Mouse (Mus musculus): ENCODE results near the gene Sdc4.
A peak's percentile ranks its signal among the peaks of the same experiment; 100 is the strongest.

The Sdc4 gene

DNA sequence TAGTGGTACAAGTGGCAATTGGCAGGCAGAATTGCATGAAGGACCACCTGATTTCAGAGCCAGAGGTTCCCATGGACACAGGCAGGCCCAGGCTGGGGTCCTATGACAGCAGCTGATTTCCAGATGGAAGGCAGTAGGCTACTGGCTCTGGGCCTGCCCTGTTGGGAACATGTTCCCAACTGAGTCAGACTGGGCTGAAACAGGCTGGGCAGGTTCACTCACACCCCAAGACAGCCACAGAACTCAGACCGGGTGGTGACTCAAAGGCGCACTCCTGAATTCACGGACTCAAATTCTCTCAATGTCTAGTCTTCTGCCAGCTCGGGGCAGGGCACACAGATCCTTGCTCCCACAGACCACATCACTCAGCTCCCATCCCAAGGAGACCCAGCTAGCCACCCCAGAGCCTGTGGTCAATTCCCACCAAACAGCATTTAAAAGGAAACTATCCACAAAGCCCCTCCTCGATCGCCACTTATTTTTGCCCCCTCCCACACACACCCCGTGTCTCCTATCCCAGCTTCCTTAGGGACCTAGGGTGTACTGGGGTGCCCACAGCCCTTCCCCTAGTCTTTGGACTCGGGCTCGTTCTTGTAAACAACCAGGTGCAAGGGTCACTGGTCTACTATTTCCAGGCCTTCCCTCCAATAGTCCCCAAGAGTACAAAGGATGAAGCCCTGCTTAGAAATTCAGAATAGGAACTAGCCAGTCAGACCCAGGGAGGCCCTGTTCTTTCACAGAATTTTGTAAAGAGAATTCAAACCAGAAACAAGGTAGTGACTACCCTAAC is 11.8 kb downstream of the Sdc4 start:
- no peak for DNase-seq (ENCODE audit: low spot score in 2 of 2)

DNA sequence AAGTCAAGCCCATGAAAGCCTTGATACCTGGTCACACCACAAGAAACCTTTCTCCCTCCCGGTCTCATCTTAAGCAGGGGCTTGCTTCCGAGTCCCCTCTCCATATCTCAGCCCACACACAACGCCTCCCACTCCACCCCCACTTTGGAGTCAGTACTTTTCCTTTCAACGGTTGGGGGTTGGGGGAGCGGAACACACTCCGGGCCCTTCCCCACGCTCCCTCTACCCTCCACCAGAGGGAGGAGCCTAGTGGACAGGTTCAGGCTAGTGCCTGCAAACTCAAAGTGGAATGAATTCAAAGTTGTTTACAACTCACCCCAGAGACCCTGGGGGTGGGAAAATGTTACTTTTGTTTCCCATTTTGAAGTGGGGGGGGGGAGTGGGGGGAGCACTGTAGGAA is 13.0 kb downstream of the Sdc4 start:
- DNase-seq (ENCODE audit: low spot score in 2 of 2), result no peak

DNA sequence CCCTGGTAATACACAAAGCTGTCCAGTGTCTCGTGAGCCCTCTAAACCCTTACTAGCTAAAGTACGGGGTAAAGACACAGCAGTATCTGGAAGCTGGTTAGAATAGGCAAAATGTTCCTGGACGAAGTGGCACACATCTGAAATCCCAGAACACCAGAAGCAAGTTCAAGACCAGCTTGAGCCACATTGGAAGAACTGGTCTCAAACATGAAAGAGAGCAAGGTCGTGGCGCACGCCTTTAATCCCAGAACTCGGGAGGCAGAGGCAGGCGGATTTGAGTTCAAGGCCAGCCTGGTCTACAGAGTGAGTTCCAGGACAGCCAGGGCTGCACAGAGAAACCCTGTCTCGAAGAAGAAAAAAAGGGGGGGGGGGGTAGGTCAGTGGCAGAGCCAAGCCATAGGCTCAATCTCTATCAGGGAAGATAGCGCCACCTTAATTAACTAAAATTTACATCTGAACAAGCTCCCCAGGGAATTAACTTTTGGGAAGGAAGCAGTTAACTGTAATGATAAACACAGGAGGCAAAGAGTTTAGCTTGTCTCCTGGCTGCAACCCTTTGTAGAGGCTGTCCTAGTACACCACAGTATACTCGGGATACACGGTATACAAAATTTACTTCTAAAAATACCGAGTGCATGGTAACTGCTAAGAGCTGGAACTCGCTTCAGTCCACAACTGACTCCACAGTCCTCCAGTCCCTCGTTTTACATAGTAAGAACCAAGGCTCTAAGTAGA is 13.6 kb downstream of the Sdc4 start:
- no peak for DNase-seq (ENCODE audit: low spot score in 2 of 2)

- DNase-seq (ENCODE audit: low spot score in 2 of 2), result no peak
Measured at GRCm38 (mm10) chr2:164428451-164428850, 15.2 kb downstream of the Sdc4 start.

DNA sequence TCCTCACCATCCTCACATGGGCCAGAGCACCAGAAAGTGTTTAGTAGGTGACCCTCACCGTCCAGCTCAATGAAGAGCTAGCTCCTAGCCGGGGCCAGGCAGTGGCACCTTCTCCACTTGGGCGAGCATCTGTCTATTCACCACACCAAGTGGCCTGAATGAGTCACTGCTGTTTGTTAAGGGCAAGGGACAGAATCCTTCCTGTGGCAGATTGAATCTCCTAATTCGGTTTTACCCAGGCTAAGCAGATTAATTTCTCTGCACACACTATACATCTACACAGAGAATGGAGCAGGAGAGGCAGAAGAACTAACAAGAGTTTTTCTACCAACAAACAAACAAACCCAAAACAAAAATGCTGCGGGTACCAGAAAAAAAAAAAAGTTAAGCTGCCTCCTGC is 16.7 kb downstream of the Sdc4 start:
- DNase-seq (ENCODE audit: low spot score in 2 of 2), result no peak

- DNase-seq (ENCODE audit: low spot score in 2 of 2), result no peak
Measured at GRCm38 (mm10) chr2:164426121-164426520, 17.6 kb downstream of the Sdc4 start.

DNA sequence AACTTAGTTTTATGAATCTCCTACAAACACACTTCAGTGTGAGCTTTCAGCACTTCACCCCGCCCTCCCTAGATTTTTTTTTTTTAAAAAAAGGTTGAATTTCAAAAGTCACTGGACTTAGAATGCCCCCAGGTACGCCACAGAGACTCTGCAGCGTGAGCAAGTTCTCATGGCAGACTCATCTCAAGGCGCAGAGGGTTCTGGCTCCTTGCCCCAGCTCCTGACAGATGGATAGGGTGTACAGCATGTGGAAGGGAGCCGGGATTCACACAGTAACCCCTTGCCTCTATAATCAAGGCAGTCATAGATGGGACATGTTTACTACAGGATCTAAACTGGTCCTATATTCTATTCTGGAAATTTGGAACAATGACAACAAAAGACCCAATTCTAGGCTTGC is 18.3 kb downstream of the Sdc4 start:
- no peak for DNase-seq (ENCODE audit: low spot score in 2 of 2)

- no peak for DNase-seq (ENCODE audit: low spot score in 2 of 2)
Measured at GRCm38 (mm10) chr2:164424406-164424805, 19.3 kb downstream of the Sdc4 start.

DNA sequence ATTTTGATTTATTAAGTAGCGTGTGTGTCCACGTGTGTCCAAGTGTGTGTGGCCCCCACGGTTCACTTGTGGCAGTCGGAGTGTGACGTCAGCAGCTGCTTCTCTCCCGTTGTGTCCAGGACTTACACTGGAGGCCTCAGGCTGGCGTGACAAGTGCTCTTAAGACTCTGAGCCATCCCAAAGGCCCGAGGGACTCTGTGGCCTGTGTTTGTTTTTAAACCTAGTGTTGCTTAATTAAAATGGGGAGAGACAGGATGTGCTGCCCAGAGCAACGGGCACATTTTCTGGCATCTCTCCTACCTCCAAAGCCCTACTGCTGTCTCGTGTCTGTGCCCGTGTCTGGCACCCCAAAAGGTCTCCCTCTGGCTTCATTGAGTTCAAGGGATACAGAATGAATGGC is 20.2 kb downstream of the Sdc4 start:
- DNase-seq (ENCODE audit: low spot score in 2 of 2), result peak in 1 of 2 experiments; percentile 49

GRCm38 (mm10) chr2:164422675-164423393 is 20.9 kb downstream of the Sdc4 start:
- no peak for DNase-seq (ENCODE audit: low spot score in 2 of 2)

- no peak for DNase-seq (ENCODE audit: low spot score in 2 of 2)
Measured at GRCm38 (mm10) chr2:164421979-164422378, 21.7 kb downstream of the Sdc4 start.

DNA sequence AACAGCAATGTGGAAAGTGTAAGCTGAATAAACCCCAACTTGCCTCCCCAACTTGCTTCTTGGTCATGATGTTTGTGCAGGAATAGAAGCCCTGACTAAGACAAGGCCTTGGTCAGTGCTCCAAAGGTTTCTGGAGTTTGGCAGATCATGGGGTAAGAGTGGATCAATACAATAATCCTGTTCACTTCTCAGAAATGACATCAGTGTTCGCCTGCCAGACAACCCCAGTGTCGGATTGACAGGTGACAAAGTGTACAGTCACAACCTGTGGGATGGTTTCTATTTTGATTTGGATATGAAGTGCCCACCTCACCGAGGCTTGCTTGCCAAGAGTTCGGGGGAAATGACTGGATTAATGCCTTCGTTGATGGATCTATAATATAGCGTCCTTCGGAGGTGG is 22.4 kb downstream of the Sdc4 start:
- no peak for DNase-seq (ENCODE audit: low spot score in 2 of 2)

- no peak for DNase-seq (ENCODE audit: low spot score in 2 of 2)
Measured at GRCm38 (mm10) chr2:164419489-164419888, 24.2 kb downstream of the Sdc4 start.

- no peak for DNase-seq (ENCODE audit: low spot score in 2 of 2)
Measured at GRCm38 (mm10) chr2:164418308-164418875, 25.3 kb downstream of the Sdc4 start.

- no peak for DNase-seq (ENCODE audit: low spot score in 2 of 2)
Measured at GRCm38 (mm10) chr2:164417198-164417597, 26.5 kb downstream of the Sdc4 start.

- no peak for DNase-seq (ENCODE audit: low spot score in 2 of 2)
Measured at GRCm38 (mm10) chr2:164414581-164414980, 29.1 kb downstream of the Sdc4 start.

- no peak for DNase-seq (ENCODE audit: low spot score in 2 of 2)
Measured at GRCm38 (mm10) chr2:164414167-164414566, 29.5 kb downstream of the Sdc4 start.

DNA sequence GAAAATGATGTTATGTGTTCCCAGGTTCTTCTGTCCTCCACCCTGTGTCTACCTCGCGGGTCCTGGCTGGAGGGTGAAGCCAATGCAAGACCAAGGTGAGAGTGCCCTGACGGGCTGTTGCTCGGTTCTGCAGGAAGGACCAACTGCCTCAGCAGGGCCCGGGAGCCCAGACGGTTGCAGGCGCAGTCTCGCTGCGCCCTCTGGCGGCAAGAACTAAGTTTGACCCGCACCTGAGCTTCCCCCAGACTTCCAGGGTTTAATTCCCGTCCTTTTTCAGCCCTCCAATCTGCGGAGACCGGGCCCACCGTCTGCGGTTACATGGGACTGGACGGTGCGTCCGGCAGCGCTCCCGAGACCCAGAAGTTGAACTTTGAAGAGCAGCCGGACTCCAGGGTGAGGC is 36.0 kb downstream of the Sdc4 start:
- peak; percentile 59 to 81 for DNase-seq (ENCODE audit: low spot score in 2 of 2)

- no peak for DNase-seq (ENCODE audit: low spot score in 2 of 2)
Measured at GRCm38 (mm10) chr2:164405519-164405918, 38.2 kb downstream of the Sdc4 start.

DNA sequence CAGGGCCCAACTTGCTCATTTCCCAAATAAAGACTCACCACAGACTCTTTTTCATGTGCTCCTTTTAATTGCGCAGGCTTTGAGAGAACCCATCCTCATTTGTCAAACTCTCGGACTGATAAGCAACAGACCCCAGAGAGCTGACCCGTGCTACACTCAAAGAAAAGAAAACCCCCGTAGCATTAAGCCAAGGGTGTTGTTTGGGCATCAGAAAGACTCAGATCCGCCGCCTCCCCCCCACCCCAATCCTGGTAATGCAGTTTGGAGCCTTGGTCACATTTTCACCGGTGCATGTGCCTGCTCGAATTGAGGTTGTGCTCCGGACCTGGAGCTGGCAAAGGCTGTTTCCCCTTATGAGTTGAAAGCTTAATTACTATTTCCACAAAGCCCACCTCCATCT is 38.6 kb downstream of the Sdc4 start, which contains the start of gene Matn4:
Gene Matn4, minus strand, starts transcription at position 101 of the 400 bp plus-strand sequence.
- DNase-seq (ENCODE audit: low spot score in 2 of 2), result no peak

- peak in 1 of 2 experiments; percentile 39 for DNase-seq (ENCODE audit: low spot score in 2 of 2)
Measured at GRCm38 (mm10) chr2:164404082-164404990, 39.4 kb downstream of the Sdc4 start.
